Mouse (Mus musculus) embryo, embryonic 11.5 days (tissue): ENCODE data around the gene Olfr43.

ENCODE experiments used
- DNase-seq: peaks from one replicate; pipeline ENCODE4 v3.0.0-alpha.2; 2012; ENCODE audit warnings: low read depth, low spot score

The Olfr43 gene

GRCm38 (mm10) chr11:74211279-74211678 lies at the start of gene Olfr43:
Olfr43 (minus strand) TSS chr11:74211379.
- DNase-seq = no peak

- no peak for DNase-seq
These were observed 48.3 kb upstream of the Olfr43 start, which contains the start of gene Olfr406 for GRCm38 (mm10) chr11:74259508-74259907. Olfr406 (plus strand) TSS chr11:74259808.

- DNase-seq = no peak
These were observed 30.0 kb upstream of the Olfr43 start for GRCm38 (mm10) chr11:74241201-74241600.

GRCm38 (mm10) chr11:74185949-74186348 lies 25.2 kb downstream of the Olfr43 start, which contains the start of gene Olfr403:
Olfr403 (plus strand) TSS chr11:74186249.
- no peak for DNase-seq

- no peak for DNase-seq
These were observed 27.4 kb downstream of the Olfr43 start for GRCm38 (mm10) chr11:74183745-74184144.

- no peak for DNase-seq
These were observed 28.0 kb downstream of the Olfr43 start for GRCm38 (mm10) chr11:74183168-74183567.

GRCm38 (mm10) chr11:74168771-74169170 lies 42.4 kb downstream of the Olfr43 start:
- DNase-seq = no peak
